Mouse (Mus musculus): ENCODE results near the gene Prss2. TPM values are rescaled to one million over a fixed set of nuclear protein-coding genes. Genes with fewer than 3 reads are reported as not detected.
"Not testable (repeated sequence)": the region's sequence is repeated elsewhere in the genome, so short reads cannot be mapped to it uniquely, and the experiment has no call there.

Gene Prss2
- polyA plus RNA-seq, 1 experiment, result not detected

- peaks cover 8% of the 10 kb centered on the region for H3K27me3 ChIP-seq (ENCODE audit: control insufficient read depth)
- H3K36me3 ChIP-seq (ENCODE audit: control insufficient read depth), result no peaks in the 10 kb centered on the region
- no peak overlapping the region for H3K4me3 ChIP-seq (replicated peaks)
- no peaks in the 10 kb centered on the region for H3K4me1 ChIP-seq (ENCODE audit: control insufficient read depth)
- no peak for TF ChIP-seq GATA1 (IDR thresholded peaks at IDR 0.05; ENCODE audit: low read length)
- no peaks in the 10 kb centered on the region for H3K9me3 ChIP-seq (ENCODE audit: control insufficient read depth, low read length)
Measured at GRCm38 (mm10) chr6:41548286-41548685, 26.7 kb downstream of the Prss2 start.

GRCm38 (mm10) chr6:41553356-41554010 is 31.9 kb downstream of the Prss2 start:
- Histone ChIP-seq H3K4me1 (ENCODE audit: control insufficient read depth) (peaks cover 8% of the 10 kb centered on the region), H3K27me3 (ENCODE audit: control insufficient read depth) (no peaks in the 10 kb centered on the region), H3K9me3 (ENCODE audit: control insufficient read depth, low read length) (no peaks in the 10 kb centered on the region), H3K36me3 (ENCODE audit: control insufficient read depth) (no peaks in the 10 kb centered on the region), H3K4me3 (replicated peaks) (no peak overlapping the region)
- TF ChIP-seq GATA1 (IDR thresholded peaks at IDR 0.05; ENCODE audit: low read length) (no peak), TAL1 (IDR thresholded peaks at IDR 0.05; ENCODE audit: low read length) (no peak)

GRCm38 (mm10) chr6:41554295-41555169 is 32.9 kb downstream of the Prss2 start:
- H3K9me3 ChIP-seq (ENCODE audit: control insufficient read depth, low read length), result no peaks in the 10 kb centered on the region
- TF ChIP-seq GATA1 (IDR thresholded peaks at IDR 0.05; ENCODE audit: low read length) (no peak), TAL1 (IDR thresholded peaks at IDR 0.05; ENCODE audit: low read length) (no peak)
- peaks cover 8% of the 10 kb centered on the region for H3K4me1 ChIP-seq (ENCODE audit: control insufficient read depth)
- H3K36me3 ChIP-seq (ENCODE audit: control insufficient read depth), result no peaks in the 10 kb centered on the region
- H3K27me3 ChIP-seq (ENCODE audit: control insufficient read depth), result no peaks in the 10 kb centered on the region
- H3K4me3 ChIP-seq (replicated peaks), result no peak overlapping the region

GRCm38 (mm10) chr6:41556389-41556788 is 34.8 kb downstream of the Prss2 start:
- Histone ChIP-seq H3K4me1 (ENCODE audit: control insufficient read depth) (peaks cover 8% of the 10 kb centered on the region), H3K4me3 (replicated peaks) (no peak overlapping the region), H3K9me3 (ENCODE audit: control insufficient read depth, low read length) (no peaks in the 10 kb centered on the region), H3K36me3 (ENCODE audit: control insufficient read depth) (no peaks in the 10 kb centered on the region), H3K27me3 (ENCODE audit: control insufficient read depth) (no peaks in the 10 kb centered on the region)
- no peak for TF ChIP-seq GATA1 (IDR thresholded peaks at IDR 0.05; ENCODE audit: low read length)
- no peak for TF ChIP-seq TAL1 (IDR thresholded peaks at IDR 0.05; ENCODE audit: low read length)

- H3K9me3 ChIP-seq (ENCODE audit: control insufficient read depth, low read length), result no peaks in the 10 kb centered on the region
- no peak overlapping the region for H3K4me3 ChIP-seq (replicated peaks)
- no peaks in the 10 kb centered on the region for H3K27me3 ChIP-seq (ENCODE audit: control insufficient read depth)
- TF ChIP-seq TAL1 (IDR thresholded peaks at IDR 0.05; ENCODE audit: low read length) (no peak), GATA1 (IDR thresholded peaks at IDR 0.05; ENCODE audit: low read length) (no peak)
- peaks cover 8% of the 10 kb centered on the region for H3K4me1 ChIP-seq (ENCODE audit: control insufficient read depth)
- no peaks in the 10 kb centered on the region for H3K36me3 ChIP-seq (ENCODE audit: control insufficient read depth)
Measured at GRCm38 (mm10) chr6:41557468-41557867, 35.9 kb downstream of the Prss2 start.

GRCm38 (mm10) chr6:41558271-41558670 is 36.7 kb downstream of the Prss2 start:
- Histone ChIP-seq H3K36me3 (ENCODE audit: control insufficient read depth) (no peaks in the 10 kb centered on the region), H3K4me3 (replicated peaks) (no peak overlapping the region), H3K27me3 (ENCODE audit: control insufficient read depth) (no peaks in the 10 kb centered on the region), H3K9me3 (ENCODE audit: control insufficient read depth, low read length) (no peaks in the 10 kb centered on the region), H3K4me1 (ENCODE audit: control insufficient read depth) (peaks cover 8% of the 10 kb centered on the region)
- no peak for TF ChIP-seq TAL1 (IDR thresholded peaks at IDR 0.05; ENCODE audit: low read length)
- no peak for TF ChIP-seq GATA1 (IDR thresholded peaks at IDR 0.05; ENCODE audit: low read length)

GRCm38 (mm10) chr6:41559331-41559730 is 37.7 kb downstream of the Prss2 start:
- H3K9me3 ChIP-seq (ENCODE audit: control insufficient read depth, low read length), result no peaks in the 10 kb centered on the region
- H3K4me1 ChIP-seq (ENCODE audit: control insufficient read depth), result peaks cover 8% of the 10 kb centered on the region
- no peak overlapping the region for H3K4me3 ChIP-seq (replicated peaks)
- no peaks in the 10 kb centered on the region for H3K36me3 ChIP-seq (ENCODE audit: control insufficient read depth)
- no peaks in the 10 kb centered on the region for H3K27me3 ChIP-seq (ENCODE audit: control insufficient read depth)
- TF ChIP-seq TAL1 (IDR thresholded peaks at IDR 0.05; ENCODE audit: low read length) (no peak), GATA1 (IDR thresholded peaks at IDR 0.05; ENCODE audit: low read length) (no peak)

- TF ChIP-seq TAL1 (IDR thresholded peaks at IDR 0.05; ENCODE audit: low read length), result no peak
- TF ChIP-seq GATA1 (IDR thresholded peaks at IDR 0.05; ENCODE audit: low read length), result no peak
- Histone ChIP-seq H3K27me3 (ENCODE audit: control insufficient read depth) (no peaks in the 10 kb centered on the region), H3K9me3 (ENCODE audit: control insufficient read depth, low read length) (no peaks in the 10 kb centered on the region), H3K4me1 (ENCODE audit: control insufficient read depth) (peaks cover 8% of the 10 kb centered on the region), H3K36me3 (ENCODE audit: control insufficient read depth) (no peaks in the 10 kb centered on the region), H3K4me3 (replicated peaks) (no peak overlapping the region)
Measured at GRCm38 (mm10) chr6:41560273-41560672, 38.7 kb downstream of the Prss2 start.

GRCm38 (mm10) chr6:41562598-41562997 is 41.0 kb downstream of the Prss2 start:
- no peak for TF ChIP-seq GATA1 (IDR thresholded peaks at IDR 0.05; ENCODE audit: low read length)
- TF ChIP-seq TAL1 (IDR thresholded peaks at IDR 0.05; ENCODE audit: low read length), result no peak
- Histone ChIP-seq H3K4me3 (replicated peaks) (no peak overlapping the region), H3K9me3 (ENCODE audit: control insufficient read depth, low read length) (no peaks in the 10 kb centered on the region), H3K36me3 (ENCODE audit: control insufficient read depth) (no peaks in the 10 kb centered on the region), H3K4me1 (ENCODE audit: control insufficient read depth) (peaks cover 5% of the 10 kb centered on the region), H3K27me3 (ENCODE audit: control insufficient read depth) (no peaks in the 10 kb centered on the region)

GRCm38 (mm10) chr6:41563104-41563951 is 41.7 kb downstream of the Prss2 start:
- H3K36me3 ChIP-seq (ENCODE audit: control insufficient read depth); H3K4me1 ChIP-seq (ENCODE audit: control insufficient read depth); H3K9me3 ChIP-seq (ENCODE audit: control insufficient read depth, low read length); H3K27me3 ChIP-seq (ENCODE audit: control insufficient read depth); H3K4me3 ChIP-seq (replicated peaks): not testable (repeated sequence)
